Mouse (Mus musculus): ENCODE measurements around the gene Vcp.
A peak's percentile ranks its signal among the peaks of the same experiment; 100 is the strongest.

Gene Vcp

GRCm38 (mm10) chr4:42944185-42944584 is 56.1 kb downstream of the Vcp start:
- DNase-seq (ENCODE audit: low spot score) = no peak

- no peak for DNase-seq (ENCODE audit: low spot score)
Observed at GRCm38 (mm10) chr4:42943341-42943740, 57.0 kb downstream of the Vcp start.

GRCm38 (mm10) chr4:42941396-42941795 is 58.9 kb downstream of the Vcp start:
- no peak for DNase-seq (ENCODE audit: low spot score)

GRCm38 (mm10) chr4:42933630-42934029 is 66.7 kb downstream of the Vcp start:
- peak; percentile 72 for DNase-seq (ENCODE audit: low spot score)

GRCm38 (mm10) chr4:42932229-42932969 is 67.9 kb downstream of the Vcp start:
- DNase-seq (ENCODE audit: low spot score) = peak; percentile 30
